Mouse (Mus musculus) C2C12 (cell line): ENCODE results near the gene Wdr61. TPM values are rescaled to one million over a fixed set of nuclear protein-coding genes. Genes with fewer than 3 reads are reported as not detected.

Source experiments
- H3K27me3 ChIP-seq: one replicate; pipeline ENCODE4 v1.6.1; 2011; ENCODE audit not compliant: control insufficient read depth, insufficient read depth, insufficient read length
- H3K36me3 ChIP-seq: one replicate; pipeline ENCODE4 v1.6.1; 2011; ENCODE audit not compliant: control insufficient read depth, insufficient read depth
- H3K4me3 ChIP-seq: one replicate; pipeline ENCODE4 v1.5.1; 2011; ENCODE audit warnings: mild to moderate bottlenecking, control low read depth; ENCODE audit not compliant: poor library complexity, insufficient read depth, severe bottlenecking
- H3K79me2 ChIP-seq: one replicate; pipeline ENCODE4 v1.6.1; 2011; ENCODE audit not compliant: control insufficient read depth, insufficient read depth
- H3K79me3 ChIP-seq: one replicate; pipeline ENCODE4 v1.6.1; 2011; ENCODE audit warnings: low read depth, control low read depth
- H3ac ChIP-seq: one replicate; pipeline ENCODE3; 2011; ENCODE audit warnings: low read depth; ENCODE audit not compliant: control insufficient read depth, insufficient read length
- CEBPB ChIP-seq: IDR thresholded peaks from one replicate; pipeline ENCODE4 v1.6.1; 2011; ENCODE audit warnings: low read depth, mild to moderate bottlenecking, control low read depth, moderate library complexity
- CTCF ChIP-seq: IDR thresholded peaks from one replicate; pipeline ENCODE4 v1.5.1; 2011; ENCODE audit not compliant: control insufficient read depth, insufficient read depth, insufficient read length
- FOSL1 ChIP-seq: IDR thresholded peaks from one replicate; pipeline ENCODE4 v1.8.0; 2011; ENCODE audit warnings: mild to moderate bottlenecking, low read length; ENCODE audit not compliant: poor library complexity, insufficient read depth, severe bottlenecking
- MAX ChIP-seq: IDR thresholded peaks from one replicate; pipeline ENCODE4 v1.6.1; 2011; ENCODE audit warnings: mild to moderate bottlenecking, control low read depth
- MYOD1 ChIP-seq: IDR thresholded peaks from one replicate; pipeline ENCODE4 v1.6.1; 2011; ENCODE audit warnings: low read depth; ENCODE audit not compliant: control insufficient read depth, insufficient read length
- MYOG ChIP-seq: IDR thresholded peaks from one replicate; pipeline ENCODE4 v1.6.1; 2011; ENCODE audit not compliant: control insufficient read depth, insufficient read length; ENCODE audit errors: extremely low read depth
- USF1 ChIP-seq: IDR thresholded peaks from one replicate; pipeline ENCODE4 v1.6.1; 2011; ENCODE audit warnings: low read depth, mild to moderate bottlenecking, control low read depth, moderate library complexity
- long read RNA-seq, 2 experiments: library from polyadenylated mRNA; unstranded; transcript quantifications; one replicate each; pipeline ENCODE4 v2.0.0; 2019 to 2020
- polyA plus RNA-seq: library from polyadenylated mRNA; unstranded; fragments of >200 nt; fragmentation: generic; extraction: Trizol; gene quantifications from one replicate; pipeline ENCODE4 v1.2.1, GENCODE M21; 2012; ENCODE audit warnings: missing spikeins

Gene Wdr61
- polyA plus RNA-seq = 55.9 TPM
- long read RNA-seq, experiment 1, transcript Wdr61-201 (11 exons, 1,187 nt) = major isoform, 31 of 73 reads
- long read RNA-seq, experiment 1, transcript Wdr61-203 (11 exons, 1,290 nt) = minor isoform, 20 of 73 reads
- long read RNA-seq, experiment 1, partial matches to known transcripts = 11 of 73 reads
- long read RNA-seq, experiment 1, other reads (novel, unspliced or antisense) = 7 of 73 reads
- long read RNA-seq, experiment 2, transcript Wdr61-201 (11 exons, 1,187 nt) = major isoform, 25 of 57 reads
- long read RNA-seq, experiment 2, transcript Wdr61-203 (11 exons, 1,290 nt) = minor isoform, 17 of 57 reads
- long read RNA-seq, experiment 2, partial matches to known transcripts = 8 of 57 reads
- long read RNA-seq, experiment 2, other reads (novel, unspliced or antisense) = 6 of 57 reads

DNA sequence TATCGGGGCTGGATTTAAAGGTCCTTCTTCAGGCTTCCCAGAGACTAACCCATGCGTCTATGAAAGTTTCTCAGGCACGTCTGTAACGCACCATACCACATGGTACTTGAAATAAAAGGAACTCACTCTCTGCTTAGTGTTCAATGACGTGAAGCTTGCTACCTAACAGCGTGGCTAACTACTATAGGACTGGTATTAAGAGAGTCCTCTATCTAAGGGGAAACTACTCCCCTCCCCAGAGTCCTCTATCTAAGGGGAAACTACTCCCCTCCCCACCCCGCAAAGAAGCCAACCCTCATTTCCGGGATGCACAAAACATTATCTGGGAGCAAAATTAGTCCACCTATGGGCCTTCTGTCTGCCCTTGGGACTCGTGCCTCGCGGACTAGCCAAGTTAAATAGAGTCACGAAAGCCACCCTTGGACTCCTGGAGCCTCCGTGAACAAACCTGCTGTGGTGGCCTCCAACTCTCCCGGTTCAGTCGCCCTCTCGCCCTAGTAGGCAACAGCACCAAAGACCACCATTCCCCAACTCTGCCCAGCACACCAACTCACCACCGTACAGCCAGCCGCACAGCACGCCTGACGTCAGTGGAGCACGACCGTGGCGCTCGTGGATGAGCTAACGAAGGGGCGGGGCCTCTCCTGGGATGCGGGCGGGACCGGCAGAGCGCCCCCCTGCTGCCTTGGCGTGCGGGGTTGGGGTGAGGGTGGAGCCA is at the start of gene Wdr61:
Gene Wdr61 (minus strand): TSS at position 599 of the 718 bp plus-strand sequence.
- Histone ChIP-seq H3K27me3 (no peaks in the 10 kb centered on the region), H3K36me3 (peaks cover 8% of the 10 kb centered on the region), H3K79me3 (peaks cover 26% of the 10 kb centered on the region), H3K79me2 (peaks cover 41% of the 10 kb centered on the region), H3ac (peak within 1 kb of the TSS; percentile 69), H3K4me3 (peak within 1 kb of the TSS; percentile 81)
- TF ChIP-seq CTCF (peak; percentile 95), FOSL1 (no peak)

DNA sequence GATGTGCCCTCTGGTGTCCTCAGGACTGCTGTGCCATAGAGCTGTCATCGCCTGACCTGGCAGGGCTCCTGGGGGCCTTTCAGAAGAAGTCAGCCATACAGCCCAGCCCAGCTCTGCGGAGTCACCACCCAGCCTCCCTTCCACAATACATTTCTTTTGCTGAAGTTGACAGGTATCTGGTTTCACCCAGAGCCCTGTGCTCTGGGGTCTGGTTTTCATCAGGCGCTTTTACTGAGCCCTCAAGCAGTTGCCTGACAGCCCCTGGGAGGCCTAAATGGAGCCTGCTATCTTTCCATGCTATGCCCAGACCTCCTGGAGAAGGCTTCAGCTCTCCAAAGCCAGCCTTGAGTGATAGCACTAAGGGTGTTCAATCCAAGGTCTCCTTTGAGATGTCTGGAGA is 49.7 kb upstream of the Wdr61 start:
- Histone ChIP-seq H3K27me3 (no peaks in the 10 kb centered on the region), H3K79me2 (no peaks in the 10 kb centered on the region), H3K36me3 (no peaks in the 10 kb centered on the region), H3ac (no peak overlapping the region), H3K4me3 (no peak overlapping the region), H3K79me3 (no peaks in the 10 kb centered on the region)
- no peak for TF ChIP-seq MYOD1
- TF ChIP-seq USF1 = no peak
- no peak for TF ChIP-seq CTCF
- no peak for TF ChIP-seq FOSL1
- no peak for TF ChIP-seq MAX
- TF ChIP-seq MYOG = no peak
- TF ChIP-seq CEBPB = no peak

DNA sequence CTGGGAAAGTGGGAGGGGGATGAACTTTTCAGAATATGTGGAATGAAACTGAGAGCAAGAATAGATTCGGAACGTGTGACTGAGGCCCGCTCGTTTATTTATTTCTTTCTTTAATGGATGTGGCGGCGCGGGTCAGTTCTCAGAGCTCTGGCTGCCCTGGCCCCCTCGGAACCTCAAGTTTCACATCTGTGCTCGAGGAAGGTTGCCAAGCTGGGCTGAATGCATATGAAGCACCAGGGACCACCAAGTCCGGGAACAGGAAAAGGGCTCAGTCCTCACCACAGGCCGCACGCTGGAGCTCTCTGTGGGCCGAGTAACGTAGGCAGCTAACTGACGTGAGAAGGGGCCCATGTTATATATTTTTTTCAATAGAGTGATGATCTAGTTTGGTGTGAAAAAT is 48.2 kb upstream of the Wdr61 start:
- TF ChIP-seq MYOD1 (no peak), CEBPB (no peak), USF1 (no peak), FOSL1 (no peak), CTCF (no peak), MAX (no peak), MYOG (no peak)
- Histone ChIP-seq H3ac (no peak overlapping the region), H3K79me2 (no peaks in the 10 kb centered on the region), H3K4me3 (no peak overlapping the region), H3K36me3 (no peaks in the 10 kb centered on the region), H3K79me3 (no peaks in the 10 kb centered on the region), H3K27me3 (no peaks in the 10 kb centered on the region)

GRCm38 (mm10) chr9:54779280-54779679 is 45.0 kb upstream of the Wdr61 start:
- Histone ChIP-seq H3K4me3 (no peak overlapping the region), H3K36me3 (no peaks in the 10 kb centered on the region), H3ac (no peak overlapping the region), H3K79me2 (no peaks in the 10 kb centered on the region), H3K79me3 (no peaks in the 10 kb centered on the region), H3K27me3 (no peaks in the 10 kb centered on the region)
- TF ChIP-seq FOSL1 (no peak), USF1 (no peak), MYOD1 (no peak), MAX (no peak), MYOG (no peak), CTCF (no peak), CEBPB (no peak)

DNA sequence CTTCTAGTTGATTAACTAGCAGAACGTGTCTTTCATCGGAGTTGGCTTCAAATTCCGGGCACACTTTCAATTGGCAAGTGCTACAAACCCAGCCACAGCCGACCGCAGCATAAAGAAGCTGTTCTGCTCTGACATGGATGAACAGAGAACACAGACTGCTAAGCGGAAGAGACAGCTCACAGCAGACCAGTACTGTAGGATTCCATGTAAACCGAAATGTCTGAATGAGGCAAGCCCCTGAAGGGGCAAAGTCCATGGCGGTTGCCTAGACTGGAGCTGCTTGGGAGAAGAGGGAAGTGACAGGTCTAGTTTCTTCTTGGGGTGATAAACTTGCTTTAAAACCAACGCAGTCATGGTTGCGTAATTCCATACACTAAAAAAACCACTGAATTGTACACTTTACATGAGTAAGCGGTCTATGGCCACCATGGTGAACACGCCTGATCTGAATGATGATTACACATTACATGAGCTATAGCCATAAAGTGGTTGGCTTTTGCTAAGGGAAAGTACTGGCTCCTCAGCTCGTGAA is 42.2 kb upstream of the Wdr61 start:
- Histone ChIP-seq H3K79me3 (no peaks in the 10 kb centered on the region), H3K27me3 (no peaks in the 10 kb centered on the region), H3K36me3 (no peaks in the 10 kb centered on the region), H3K4me3 (no peak overlapping the region), H3K79me2 (no peaks in the 10 kb centered on the region), H3ac (no peak overlapping the region)
- TF ChIP-seq CEBPB = peak; percentile 28
- no peak for TF ChIP-seq MAX
- TF ChIP-seq CTCF = no peak
- TF ChIP-seq FOSL1 = no peak
- TF ChIP-seq MYOD1 = no peak
- no peak for TF ChIP-seq MYOG

DNA sequence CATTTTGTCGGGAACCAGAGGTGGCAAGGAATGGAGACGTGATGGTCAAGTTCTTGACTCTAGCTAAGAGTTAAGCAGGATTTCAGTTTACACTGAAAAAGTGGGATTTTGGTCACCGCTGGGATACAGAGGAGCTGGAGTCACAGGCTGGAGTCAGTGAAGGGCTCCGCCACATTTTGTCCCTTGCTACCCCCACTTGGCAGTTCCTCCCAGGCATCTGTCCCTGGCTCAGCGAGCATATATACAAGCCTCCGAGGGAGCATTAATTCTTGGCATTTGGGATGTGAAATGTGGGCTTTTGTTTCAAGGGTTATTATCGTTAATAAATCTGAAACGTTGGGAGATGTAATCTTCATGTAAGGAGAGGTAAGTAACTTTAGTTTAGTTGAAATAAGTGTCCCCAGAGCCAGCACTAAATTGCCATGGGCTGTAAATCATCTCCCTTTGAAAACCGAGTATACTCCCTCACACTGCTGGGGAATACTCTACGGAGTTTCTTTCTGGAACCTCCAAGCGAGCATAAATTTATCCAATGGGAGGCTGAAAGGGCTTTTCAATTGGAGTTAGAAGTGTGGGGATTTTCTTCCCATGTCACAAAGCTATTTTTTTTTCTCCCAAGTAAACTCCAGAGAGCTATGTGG is 35.9 kb upstream of the Wdr61 start:
- Histone ChIP-seq H3K4me3 (no peak overlapping the region), H3K79me3 (no peaks in the 10 kb centered on the region), H3K79me2 (no peaks in the 10 kb centered on the region), H3K36me3 (no peaks in the 10 kb centered on the region), H3K27me3 (peaks cover 48% of the 10 kb centered on the region), H3ac (no peak overlapping the region)
- no peak for TF ChIP-seq MYOD1
- no peak for TF ChIP-seq MYOG
- no peak for TF ChIP-seq FOSL1
- TF ChIP-seq USF1 = no peak
- no peak for TF ChIP-seq MAX
- TF ChIP-seq CTCF = no peak
- TF ChIP-seq CEBPB = no peak
